Mouse (Mus musculus) stomach, postnatal 0 days (tissue): Measurements from ENCODE around the gene Gm5150. TPM values are rescaled to one million over a fixed set of nuclear protein-coding genes. Genes with fewer than 3 reads are reported as not detected.
A peak's percentile ranks its signal among the peaks of the same experiment; 100 is the strongest.
"Not testable (repeated sequence)": the region's sequence is repeated elsewhere in the genome, so short reads cannot be mapped to it uniquely, and the experiment has no call there.

Experiments used
- ATAC-seq: fragments of 200-750 bp; cut with Nextera tagmentation; 2 replicates; pipeline ENCODE4 v1.8.0; 2017; ENCODE audit not compliant: low FRiP score, low TSS enrichment
- DNase-seq: peaks from one replicate; pipeline ENCODE4 v3.0.0-alpha.2; 2016; ENCODE audit warnings: low spot score
- H3K27ac ChIP-seq: fragments of 300-500 bp; sonication (generic); replicated peaks from 2 replicates; pipeline ENCODE4 v1.5.1; 2014; ENCODE audit warnings: mild to moderate bottlenecking, control low read depth
- H3K27me3 ChIP-seq: fragments of 300-500 bp; sonication (generic); 2 replicates; pipeline ENCODE4 v1.6.1; 2014; ENCODE audit warnings: low read length; ENCODE audit not compliant: control insufficient read depth, insufficient read depth
- H3K36me3 ChIP-seq: fragments of 300-500 bp; sonication (generic); 2 replicates; pipeline ENCODE4 v1.6.1; 2014; ENCODE audit warnings: low read length, mixed read lengths; ENCODE audit not compliant: control insufficient read depth, insufficient read depth
- H3K4me1 ChIP-seq: fragments of 300-500 bp; sonication (generic); replicated peaks from 2 replicates; pipeline ENCODE4 v1.6.1; 2014; ENCODE audit warnings: antibody characterized with exemption; ENCODE audit not compliant: control insufficient read depth, insufficient read depth
- H3K4me2 ChIP-seq: fragments of 300-500 bp; sonication (generic); replicated peaks from 2 replicates; pipeline ENCODE4 v1.6.1; 2014; ENCODE audit warnings: low read depth, mild to moderate bottlenecking, control low read depth, moderate library complexity
- H3K4me3 ChIP-seq: fragments of 300-500 bp; sonication (generic); 2 replicates; pipeline ENCODE4 v1.5.1; 2014; ENCODE audit warnings: low read depth, low read length, control low read depth
- H3K9ac ChIP-seq: fragments of 300-500 bp; sonication (generic); 2 replicates; pipeline ENCODE4 v1.6.1; 2014; ENCODE audit warnings: mild to moderate bottlenecking, low read length, control low read depth, mixed read lengths
- H3K9me3 ChIP-seq: fragments of 300-500 bp; sonication (generic); 2 replicates; pipeline ENCODE4 v1.6.1; 2016; ENCODE audit warnings: low read length; ENCODE audit not compliant: control insufficient read depth
- CTCF ChIP-seq: IDR thresholded peaks from 2 replicates; pipeline ENCODE4 v1.5.1; 2016; ENCODE audit warnings: antibody characterized with exemption, low read depth, mild to moderate bottlenecking, moderate library complexity
- EP300 ChIP-seq: optimal IDR thresholded peaks from 2 replicates; pipeline ENCODE3; 2016; ENCODE audit warnings: antibody characterized with exemption
- WGBS: fragments of 180-500 bp; shearing (Covaris S2); extraction: QIAGEN DNeasy Blood & Tissue Kit; methylation state at CpG from one replicate; pipeline ENCODE4 v1.1.7; 2014; 5-methylcytosine and 5-hydroxymethylcytosine counted together
- polyA plus RNA-seq: library from polyadenylated mRNA; unstranded; fragments of >200 nt; fragmentation: Nextera tagmentation; extraction: Ambion mirVana; gene quantifications from 2 replicates; pipeline ENCODE4 v1.2.1, GENCODE M21; 2015

Gene Gm5150
- 0.18 and 0.25 TPM in 2 replicates for polyA plus RNA-seq

GRCm38 (mm10) chr3:16006215-16006614, at the start of gene Gm5150:
TSS of gene Gm5150 (minus strand) at chr3:16006437.
- Histone ChIP-seq H3K36me3 (no peaks in the 10 kb centered on the region), H3K9ac (no peak within 1 kb of the TSS), H3K4me3 (no peak within 1 kb of the TSS), H3K27ac (no peak within 1 kb of the TSS), H3K27me3 (no peaks in the 10 kb centered on the region), H3K4me1 (no peaks in the 10 kb centered on the region), H3K4me2 (no peak within 1 kb of the TSS), H3K9me3 (no peaks in the 10 kb centered on the region)
- TF ChIP-seq CTCF (no peak), EP300 (no peak)
- no peak for ATAC-seq
- 86% methylated on average over 2 of the region's 2 CpGs for WGBS
- no peak for DNase-seq

- H3K4me3 ChIP-seq, H3K4me1 ChIP-seq, H3K27me3 ChIP-seq, ATAC-seq, H3K36me3 ChIP-seq, H3K27ac ChIP-seq, H3K4me2 ChIP-seq, DNase-seq, H3K9me3 ChIP-seq, H3K9ac ChIP-seq: not testable (repeated sequence)
- 78% methylated on average over 20 of the region's 20 CpGs for WGBS
Measured at GRCm38 (mm10) chr3:16051736-16052135, 45.5 kb upstream of the Gm5150 start.

- DNase-seq (no peak), ATAC-seq (no peak)
- Histone ChIP-seq H3K4me3 (no peak overlapping the region), H3K9ac (no peak overlapping the region), H3K4me2 (no peak overlapping the region), H3K4me1 (no peaks in the 10 kb centered on the region), H3K36me3 (no peaks in the 10 kb centered on the region), H3K9me3 (no peaks in the 10 kb centered on the region), H3K27me3 (no peaks in the 10 kb centered on the region), H3K27ac (no peak overlapping the region)
- TF ChIP-seq EP300, result no peak
- TF ChIP-seq CTCF, result peak; percentile 24
- WGBS, result 54% methylated on average over 4 of the region's 4 CpGs
Measured at GRCm38 (mm10) chr3:16047288-16047687, 41.1 kb upstream of the Gm5150 start.

GRCm38 (mm10) chr3:16043315-16043714, 37.1 kb upstream of the Gm5150 start:
- DNase-seq, result peak; percentile 25
- Histone ChIP-seq H3K4me1 (no peaks in the 10 kb centered on the region), H3K9me3 (no peaks in the 10 kb centered on the region), H3K4me2 (no peak overlapping the region), H3K27ac (no peak overlapping the region), H3K36me3 (no peaks in the 10 kb centered on the region), H3K4me3 (no peak overlapping the region), H3K9ac (no peak overlapping the region), H3K27me3 (no peaks in the 10 kb centered on the region)
- no peak for TF ChIP-seq EP300
- peak; percentile 70 for TF ChIP-seq CTCF
- WGBS, result 8% methylated on average over 1 of the region's 1 CpGs
- ATAC-seq, result no peak

GRCm38 (mm10) chr3:16024988-16025387, 18.8 kb upstream of the Gm5150 start:
- H3K9ac ChIP-seq, H3K27me3 ChIP-seq, H3K36me3 ChIP-seq, H3K4me3 ChIP-seq, H3K27ac ChIP-seq, H3K9me3 ChIP-seq, H3K4me1 ChIP-seq, H3K4me2 ChIP-seq, ATAC-seq, DNase-seq: not testable (repeated sequence)
- 0% methylated on average over 3 of the region's 6 CpGs for WGBS
- TF ChIP-seq CTCF, result peak; percentile 65

- DNase-seq, result no peak
- no peaks in the 10 kb centered on the region for H3K36me3 ChIP-seq
Measured at GRCm38 (mm10) chr3:16022214-16022613, 16.0 kb upstream of the Gm5150 start.

GRCm38 (mm10) chr3:16014456-16014855, 8.2 kb upstream of the Gm5150 start:
- not testable (repeated sequence) for H3K27me3 ChIP-seq, H3K36me3 ChIP-seq, H3K9ac ChIP-seq, H3K27ac ChIP-seq, ATAC-seq, DNase-seq, H3K4me3 ChIP-seq, H3K4me1 ChIP-seq, H3K4me2 ChIP-seq, H3K9me3 ChIP-seq
- WGBS, result 79% methylated on average over 2 of the region's 2 CpGs

More at GRCm38 (mm10) chr3:16022214-16022613, 16.0 kb upstream of the Gm5150 start:
- no peaks in the 10 kb centered on the region for H3K4me1 ChIP-seq
- no peak for ATAC-seq
- H3K4me3 ChIP-seq, result no peak overlapping the region
- H3K4me2 ChIP-seq, result no peak overlapping the region
- H3K9me3 ChIP-seq, result no peaks in the 10 kb centered on the region
- H3K9ac ChIP-seq, result no peak overlapping the region
- 42% methylated on average over 1 of the region's 1 CpGs for whole genome bisulfite sequencing
- no peaks in the 10 kb centered on the region for H3K27me3 ChIP-seq
- no peak overlapping the region for H3K27ac ChIP-seq
- TF ChIP-seq CTCF (no peak), EP300 (no peak)
